Mouse (Mus musculus) c-Kit-positive CD71-negative TER-119-negative erythroid progenitor cells, embryonic 14.5 days (primary cell): ENCODE measurements at regions not wholly inside any gene's neighbourhood (a gene's known extent, or its start where the extent isn't known, plus 50 kb on each side); places are given as distances from the start of the nearest gene placed in this dataset.

ENCODE experiments used
- DNase-seq: peaks from one replicate; pipeline ENCODE4 v3.0.0-alpha.2; 2013; ENCODE audit warnings: low read depth

- no peak for DNase-seq
These were observed 103.6 kb downstream of the Ier5 start for GRCm38 (mm10) chr1:154995778-154996390.

DNA sequence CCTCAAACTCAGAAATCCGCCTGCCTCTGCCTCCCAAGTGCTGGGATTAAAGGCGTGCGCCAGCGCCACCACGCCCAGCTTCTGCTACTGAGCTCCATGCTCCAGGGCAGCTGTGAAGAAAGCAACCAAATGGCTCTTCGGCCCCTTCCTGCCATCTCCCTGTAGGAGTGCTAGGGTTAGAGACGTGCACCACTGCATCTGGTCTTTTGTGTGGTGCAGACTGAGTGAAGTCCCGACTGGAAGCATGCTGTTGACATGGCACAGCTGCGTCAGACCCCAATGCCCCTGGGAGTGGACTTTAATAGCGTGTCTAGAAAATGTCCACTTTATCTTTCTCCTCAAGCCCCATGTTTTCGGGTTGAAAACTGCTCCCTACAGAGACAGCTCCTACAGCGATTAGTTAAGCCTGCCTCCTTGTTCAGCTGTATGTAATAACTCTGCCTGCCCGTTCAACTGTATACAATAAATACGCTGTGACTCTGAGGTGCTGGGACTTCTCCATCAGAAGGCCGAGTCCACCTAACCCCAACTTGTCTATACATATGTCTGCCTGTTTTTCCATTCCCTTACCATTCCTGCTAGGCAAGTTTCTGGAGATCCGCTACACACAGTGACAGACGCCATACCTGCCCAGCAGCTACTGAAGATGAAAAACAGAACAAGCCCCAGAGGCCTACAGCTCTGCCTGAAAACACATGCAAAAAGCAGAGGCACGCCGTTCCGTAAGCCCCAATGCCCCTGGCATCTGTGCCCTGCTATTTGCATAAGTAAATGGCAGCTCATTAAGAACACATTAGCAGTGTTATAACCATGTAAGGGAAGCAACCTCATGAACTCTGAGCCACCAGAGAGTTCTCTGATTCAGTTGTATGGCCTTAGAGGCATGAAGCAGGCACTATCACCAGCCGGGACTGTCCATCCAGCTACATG, 105.2 kb downstream of the Ier5 start:
- DNase-seq = no peak

- DNase-seq = no peak
These were observed 99.0 kb upstream of the Cacna1e start for GRCm38 (mm10) chr1:154983325-154983724.

- DNase-seq = no peak
These were observed 98.5 kb upstream of the Cacna1e start for GRCm38 (mm10) chr1:154982836-154983235.

DNA sequence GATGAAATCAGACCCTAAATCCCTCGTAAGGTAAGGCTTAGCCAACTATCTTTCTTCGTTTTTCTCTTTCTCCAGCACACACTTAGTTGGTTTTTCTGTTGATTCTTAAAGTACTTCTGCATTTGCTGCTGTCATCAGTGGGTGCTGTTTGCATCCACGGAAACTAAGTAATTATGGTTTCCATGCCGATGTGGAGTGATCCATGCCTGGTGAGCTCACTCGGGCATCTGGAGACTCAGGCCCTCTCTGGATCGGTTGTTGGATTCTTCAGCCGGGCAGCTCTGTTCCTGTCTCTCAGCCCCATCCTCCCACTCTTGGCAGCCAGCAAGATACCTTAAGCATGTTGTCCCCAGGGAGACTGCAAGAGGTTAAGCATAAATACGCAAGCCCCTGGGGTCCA, 97.4 kb upstream of the Cacna1e start:
- DNase-seq = no peak

DNA sequence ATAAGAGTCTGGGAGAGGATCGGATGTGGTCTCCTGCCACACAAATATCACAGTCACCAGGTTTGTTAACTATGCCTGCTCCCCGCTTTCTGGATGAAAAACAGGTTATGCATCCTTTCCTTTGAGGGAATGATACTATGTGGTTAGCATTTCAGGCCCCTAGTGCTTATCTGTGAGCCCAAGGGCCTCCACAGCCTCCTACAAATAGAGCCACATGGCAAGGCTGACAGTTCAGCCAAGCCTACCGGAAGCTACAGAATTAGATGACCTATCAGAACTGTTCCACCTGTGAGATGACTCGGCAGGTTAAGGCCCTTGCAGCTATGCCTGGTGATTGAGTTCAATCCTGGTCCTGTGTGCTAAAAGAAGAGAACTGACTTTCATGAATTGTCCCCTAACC, 91.4 kb upstream of the Cacna1e start:
- DNase-seq = no peak

GRCm38 (mm10) chr1:154961271-154961670, 77.0 kb upstream of the Cacna1e start:
- no peak for DNase-seq

- no peak for DNase-seq
These were observed 72.3 kb upstream of the Cacna1e start for GRCm38 (mm10) chr1:154956625-154957031.

GRCm38 (mm10) chr1:154952679-154953078, 68.4 kb upstream of the Cacna1e start:
- no peak for DNase-seq
